ENCODE assay signal across 15 mouse cellular contexts in genomic region chr2:102998356-102998755, GRCm38 (mm10).
DNase-seq lines count a peak whose midpoint lies in the region; ATAC-seq lines count a peak whose summit lies in the region.
"Had no signal": no experiment of that assay in that cellular context is flagged by ENCODE, and none has a peak within 500 bp of the region (broad histone marks: within the 10 kb centered on the region; RNA-seq: fewer than 3 reads in every experiment).

No protein-coding gene starts in this region.

- no peak overlapping the region for H3K4me2 ChIP-seq in heart, embryonic 12.5 days
- H3K4me2 ChIP-seq: kidney, embryonic 15.5 days; liver, embryonic 15.5 days had no signal

- no peak overlapping the region for H3K4me3 ChIP-seq in heart, embryonic 12.5 days
- H3K4me3 ChIP-seq: kidney, embryonic 15.5 days; liver, embryonic 15.5 days had no signal

- peak; percentile 85 for DNase-seq in heart, adult 11 months
- DNase-seq in 3T3-L1 (ENCODE audit: low read depth, low spot score), result peak; percentile 74
- DNase-seq in frontal cortex, postnatal 14 days (ENCODE audit: low spot score in 2 of 2), result no peak
- no peak for DNase-seq in gastrocnemius, postnatal 36 days
- DNase-seq: cerebellum, postnatal 10 days; heart, adult 18-20 months; heart, postnatal 4 days; layer of hippocampus, postnatal 36 days; thymus, postnatal 36 days had no signal

- no peaks in the 10 kb centered on the region for H3K9me3 ChIP-seq in heart, embryonic 12.5 days (replicated peaks)
- H3K9me3 ChIP-seq: kidney, embryonic 15.5 days; liver, embryonic 15.5 days had no signal

- no peaks in the 10 kb centered on the region for H3K27me3 ChIP-seq in heart, embryonic 12.5 days (replicated peaks)
- H3K27me3 ChIP-seq: kidney, embryonic 15.5 days; liver, embryonic 15.5 days had no signal

- no peak overlapping the region for H3K9ac ChIP-seq in heart, embryonic 12.5 days
- H3K9ac ChIP-seq: kidney, embryonic 15.5 days; liver, embryonic 15.5 days had no signal

- intact Hi-C loops in gastrocnemius, postnatal 36 days (cut with DNase I), result no loop called here

- WGBS in heart, embryonic 12.5 days, result 66% methylated on average over 5 of the region's 5 CpGs

- H3K27ac ChIP-seq in heart, embryonic 12.5 days (ENCODE audit: poor library complexity, severe bottlenecking), result no peak overlapping the region
- H3K27ac ChIP-seq: kidney, embryonic 15.5 days; liver, embryonic 15.5 days had no signal

- no peaks in the 10 kb centered on the region for H3K36me3 ChIP-seq in heart, embryonic 12.5 days
- H3K36me3 ChIP-seq: kidney, embryonic 15.5 days; liver, embryonic 15.5 days had no signal

- no peaks in the 10 kb centered on the region for H3K4me1 ChIP-seq in heart, embryonic 12.5 days (replicated peaks)
- H3K4me1 ChIP-seq: kidney, embryonic 15.5 days; liver, embryonic 15.5 days had no signal

- ATAC-seq in heart, embryonic 12.5 days (ENCODE audit: insufficient number of reproducible peaks, low FRiP score), result no peak
- peak; percentile 87 for ATAC-seq in common myeloid progenitor, adult 5-6 weeks (replicated peaks; ENCODE audit: low read depth, poor library complexity, severe bottlenecking)
- peak; percentile 57 for ATAC-seq in megakaryocyte progenitor cell, adult 5-6 weeks (replicated peaks; ENCODE audit: poor library complexity)
- no peak for ATAC-seq in frontal cortex, adult (ENCODE audit: low TSS enrichment)

Comparison
In these comparisons a context has a peak if more than half of its experiments do, and no peak if none do; other contexts are left out.
1. DNase-seq: peak in heart, adult 11 months (single experiment) and 3T3-L1 (single experiment); none in frontal cortex, postnatal 14 days (0 of 2) and gastrocnemius, postnatal 36 days (0 of 2).
2. ATAC-seq: peak in common myeloid progenitor, adult 5-6 weeks (single experiment) and megakaryocyte progenitor cell, adult 5-6 weeks (single experiment); none in heart, embryonic 12.5 days (single experiment) and frontal cortex, adult (single experiment).